Mouse (Mus musculus): ENCODE results near the gene Cstb.

The Cstb gene

GRCm38 (mm10) chr10:78460463-78460862 lies 35.0 kb downstream of the Cstb start:
- DNase-seq (ENCODE audit: low spot score in 2 of 2): no peak

DNA sequence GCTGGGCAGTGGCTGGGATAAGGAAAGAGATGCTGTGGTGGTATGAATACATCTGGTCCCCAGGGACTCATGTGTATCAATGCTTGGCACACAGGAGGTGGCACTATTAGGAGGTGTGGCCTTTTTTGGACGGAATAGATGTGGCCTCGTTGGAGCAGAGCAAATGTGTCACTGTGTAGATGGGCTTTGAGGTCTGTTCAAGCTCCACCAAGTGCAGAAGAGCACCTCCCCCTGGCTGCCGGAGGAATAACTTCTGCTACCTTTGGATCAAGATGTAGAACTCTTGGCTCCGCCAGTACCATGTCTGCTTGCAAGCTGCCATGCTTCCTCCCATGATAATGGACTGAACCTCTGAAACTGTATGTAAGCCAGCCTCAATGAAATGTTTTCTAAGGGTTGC lies 36.3 kb downstream of the Cstb start:
- no peak for DNase-seq (ENCODE audit: low spot score in 2 of 2)

- no peak for DNase-seq (ENCODE audit: low spot score in 2 of 2)
Measured at GRCm38 (mm10) chr10:78462945-78463768, 37.7 kb downstream of the Cstb start.

DNA sequence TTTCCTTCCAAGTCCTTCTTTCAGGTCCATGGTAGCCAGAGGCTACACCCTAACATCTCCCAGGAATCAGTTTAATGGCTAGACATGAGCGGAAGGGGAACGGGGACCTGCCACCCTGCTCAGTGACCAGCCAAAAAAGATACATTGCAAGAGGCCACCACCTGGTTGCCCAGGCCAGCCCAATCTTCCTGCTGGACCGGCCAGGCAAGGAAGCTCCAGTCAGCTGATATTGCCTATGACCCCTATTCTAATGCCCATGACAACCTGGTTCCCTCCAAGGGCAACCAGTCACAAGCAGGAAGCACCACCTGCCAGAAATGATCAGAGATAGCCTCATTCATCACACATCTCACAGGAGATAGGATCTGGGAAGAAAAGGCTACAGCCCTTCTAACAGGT lies 38.3 kb downstream of the Cstb start:
- no peak for DNase-seq (ENCODE audit: low spot score in 2 of 2)

DNA sequence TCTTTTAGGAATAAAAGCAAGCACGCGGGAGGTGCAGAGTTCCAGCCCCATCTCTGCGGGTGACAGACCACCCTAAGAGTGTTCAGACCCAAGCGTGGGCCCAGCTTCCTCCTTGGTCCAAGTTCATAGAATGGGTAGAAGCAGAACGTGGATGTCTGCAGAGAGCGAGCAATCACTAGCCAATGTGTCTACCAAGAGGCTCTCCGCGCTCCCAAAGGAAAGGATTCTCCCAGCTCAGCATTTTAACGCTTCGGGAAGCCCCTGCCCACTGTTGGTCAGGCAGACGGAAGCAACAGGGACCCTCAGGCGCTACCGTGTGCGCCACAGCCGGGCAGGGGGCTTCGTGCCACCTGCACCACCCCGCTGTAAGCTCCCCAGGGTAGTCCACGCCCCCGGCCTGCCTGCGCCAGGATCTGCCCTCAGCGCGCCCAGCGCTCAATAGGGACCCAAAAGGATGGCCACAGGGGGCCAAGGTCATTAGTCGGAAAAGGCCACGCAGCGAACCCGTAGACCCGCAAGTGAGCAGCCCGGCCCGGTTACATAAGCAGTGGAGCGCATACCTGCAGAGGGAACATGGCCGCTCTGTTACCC lies 38.8 kb downstream of the Cstb start:
- no peak for DNase-seq (ENCODE audit: low spot score in 2 of 2)

DNA sequence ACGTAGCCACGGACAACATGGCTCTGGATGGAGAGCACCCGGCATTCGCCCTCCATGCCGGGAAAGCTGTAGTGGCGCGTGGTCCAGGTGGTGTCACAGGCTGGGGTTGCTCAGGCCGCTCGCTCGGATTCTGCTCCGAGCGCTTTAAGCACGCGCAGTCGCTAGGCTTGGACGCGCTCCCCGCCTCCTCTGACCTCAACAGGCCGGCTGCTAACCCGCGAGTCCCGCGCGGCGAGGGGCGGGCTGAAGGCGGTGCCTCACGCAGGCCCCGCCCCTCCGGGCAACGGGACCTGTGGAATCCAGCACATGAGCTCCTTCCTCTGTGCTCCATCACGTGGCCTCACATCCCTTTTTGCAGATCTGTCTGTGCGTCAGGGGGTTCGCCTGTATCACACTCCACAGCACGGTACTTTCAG lies 39.3 kb downstream of the Cstb start, which contains the start of gene Pdxk:
Pdxk (minus strand) TSS at position 184 of the 416 bp plus-strand sequence.
- peak; percentile 88 to 93 for DNase-seq (ENCODE audit: low spot score in 2 of 2)

- DNase-seq (ENCODE audit: low spot score in 2 of 2): no peak
Measured at GRCm38 (mm10) chr10:78465472-78465871, 40.0 kb downstream of the Cstb start.

DNA sequence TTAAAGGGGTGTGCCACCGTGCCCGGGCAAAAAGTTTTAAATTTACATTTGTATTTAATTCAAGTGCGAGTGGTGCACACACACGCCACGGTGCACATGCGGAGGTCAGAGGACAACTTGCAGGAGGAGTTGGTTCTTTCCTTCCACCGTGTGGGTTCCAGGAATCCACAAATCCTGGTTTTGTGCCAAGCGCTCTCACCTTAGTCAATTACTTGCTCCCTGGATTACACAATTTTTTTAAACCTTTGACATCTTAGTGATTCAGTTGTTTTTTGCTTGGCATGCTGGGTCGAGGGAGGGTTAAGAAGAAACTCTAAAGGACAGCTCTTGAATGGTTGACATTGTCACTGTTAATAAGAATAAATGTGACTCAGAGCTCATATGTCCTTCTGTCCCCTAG lies 41.2 kb downstream of the Cstb start:
- no peak for DNase-seq (ENCODE audit: low spot score in 2 of 2)

DNA sequence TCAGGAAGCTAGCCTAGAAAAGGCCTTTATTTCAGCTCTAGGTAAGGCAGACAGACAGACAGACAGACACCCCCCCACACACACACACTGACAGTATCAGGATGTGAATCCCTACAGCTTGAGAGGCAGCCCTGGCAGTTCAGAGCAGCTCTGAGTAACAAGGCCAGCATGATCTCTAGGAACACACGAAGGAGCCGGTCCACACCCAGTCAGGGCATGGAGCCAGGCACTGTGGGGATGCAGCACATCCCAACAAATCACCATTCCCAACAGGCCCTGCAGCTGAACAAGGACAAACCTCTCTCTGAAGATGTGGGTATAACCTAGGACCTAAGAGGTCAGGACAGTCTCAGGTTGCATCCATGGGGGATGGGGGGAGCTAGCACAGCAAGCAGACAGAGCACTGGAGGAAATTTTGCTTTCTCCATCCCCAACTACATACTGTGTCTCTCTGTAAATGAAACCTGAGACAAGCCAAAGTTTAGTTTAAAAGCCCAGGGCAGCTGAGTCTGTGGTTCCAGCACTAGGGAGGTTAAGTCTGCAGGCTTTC lies 42.4 kb downstream of the Cstb start:
- no peak for DNase-seq (ENCODE audit: low spot score in 2 of 2)

DNA sequence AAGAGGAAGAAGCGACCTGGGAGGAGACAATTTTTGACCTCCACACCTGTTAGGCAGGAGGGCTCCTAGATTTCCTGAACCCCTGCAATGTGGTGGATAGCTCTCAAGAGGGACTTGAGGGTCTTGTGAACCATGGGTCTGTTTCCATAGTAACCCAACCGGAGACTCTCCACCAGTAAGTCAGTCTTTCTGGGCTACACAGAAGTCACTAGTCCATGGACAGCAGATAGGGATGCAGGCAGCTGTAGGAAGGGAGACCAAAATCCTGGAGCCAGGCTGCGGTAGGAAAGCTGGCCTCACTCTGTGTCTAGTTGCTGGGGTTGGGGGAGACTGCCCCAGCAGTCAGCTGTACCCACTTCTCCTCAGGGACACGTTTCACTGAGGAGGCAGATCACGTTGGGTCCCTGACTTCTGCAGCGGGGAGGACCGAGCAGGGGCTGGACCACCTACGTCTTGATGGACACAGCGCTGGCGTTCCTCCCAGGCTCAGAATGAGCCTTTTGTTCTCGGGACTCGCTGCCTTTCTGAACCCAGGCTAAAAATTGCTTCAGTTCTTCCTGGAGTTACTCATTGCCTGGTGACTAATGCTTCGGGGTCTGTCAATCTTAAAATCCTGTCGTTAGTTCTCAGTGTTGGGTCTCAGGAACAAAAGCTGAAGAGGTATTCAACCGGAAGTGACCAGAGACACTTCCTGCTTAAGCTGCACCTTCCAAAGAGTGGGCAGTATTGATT lies 45.3 kb downstream of the Cstb start:
- DNase-seq (ENCODE audit: low spot score in 2 of 2): no peak

DNA sequence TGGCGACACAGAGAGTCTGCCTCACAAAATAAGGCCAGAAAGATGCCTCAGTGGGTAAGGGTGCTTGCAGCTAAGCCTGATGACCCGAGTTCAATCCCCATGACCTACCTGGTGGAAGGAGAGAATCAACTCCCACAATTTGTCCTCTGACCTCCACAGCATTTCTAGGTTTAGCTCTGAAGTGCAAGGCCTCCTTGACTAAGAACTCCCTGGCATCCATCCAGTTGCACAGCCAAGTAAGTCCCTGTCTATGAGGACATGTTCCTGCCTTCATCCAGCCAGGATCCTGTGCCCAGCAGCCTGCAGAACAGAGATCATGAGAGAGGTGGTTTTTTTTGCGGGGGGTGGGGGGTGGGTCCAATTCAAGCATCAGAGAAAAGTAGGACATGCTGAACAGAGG lies 46.6 kb downstream of the Cstb start:
- no peak for DNase-seq (ENCODE audit: low spot score in 2 of 2)

DNA sequence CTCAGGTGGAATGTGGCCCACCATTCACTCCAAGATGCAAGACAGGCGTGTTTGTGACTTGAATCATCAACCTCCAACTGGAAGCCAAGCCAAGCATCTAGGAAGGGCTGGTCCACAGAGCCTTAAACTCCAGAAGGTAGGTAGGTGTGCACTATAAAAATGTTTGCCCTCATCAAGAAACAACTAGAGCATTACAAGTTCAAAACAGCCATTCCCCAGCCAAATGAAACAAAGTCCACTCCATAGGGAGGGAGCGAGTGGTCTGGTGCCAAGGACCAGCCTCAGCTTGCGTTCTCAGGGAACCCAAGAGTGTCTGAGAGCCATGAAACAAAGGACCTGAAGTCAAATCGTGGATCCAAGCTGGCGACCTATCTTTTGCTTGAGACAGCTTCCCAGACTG lies 48.0 kb downstream of the Cstb start:
- no peak for DNase-seq (ENCODE audit: low spot score in 2 of 2)

GRCm38 (mm10) chr10:78474759-78475158 lies 49.3 kb downstream of the Cstb start:
- no peak for DNase-seq (ENCODE audit: low spot score in 2 of 2)

DNA sequence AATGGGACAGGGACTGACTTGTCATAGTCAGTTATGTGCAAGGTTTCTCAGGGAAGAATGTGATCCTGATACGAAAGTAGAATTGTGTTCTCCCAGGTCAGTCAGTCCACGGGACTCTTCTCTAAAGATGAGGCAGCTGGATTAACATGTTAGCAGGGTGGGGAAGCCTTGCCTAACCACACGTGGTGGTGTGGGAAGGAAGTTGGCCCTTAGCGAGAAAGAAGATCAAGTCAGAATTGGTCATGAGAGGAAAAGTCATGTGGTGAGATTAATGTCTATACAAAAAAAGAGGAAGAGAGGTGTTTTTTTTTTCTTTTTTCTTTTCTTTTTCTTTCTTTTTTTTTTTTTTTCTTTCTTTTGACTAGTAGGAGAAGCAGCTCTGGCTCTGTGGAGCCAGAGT lies 51.4 kb downstream of the Cstb start:
- no peak for DNase-seq (ENCODE audit: low spot score in 2 of 2)

Measured in spleen, postnatal 4 days (tissue).